Mouse (Mus musculus): ENCODE results near the gene Kctd2. TPM values are rescaled to one million over a fixed set of nuclear protein-coding genes. Genes with fewer than 3 reads are reported as not detected.
A peak's percentile ranks its signal among the peaks of the same experiment; 100 is the strongest.
"Not testable (repeated sequence)": the region's sequence is repeated elsewhere in the genome, so short reads cannot be mapped to it uniquely, and the experiment has no call there.

The Kctd2 gene
- total RNA-seq, 2 experiments from 2014 or later: 22.8 to 27.3 TPM

DNA sequence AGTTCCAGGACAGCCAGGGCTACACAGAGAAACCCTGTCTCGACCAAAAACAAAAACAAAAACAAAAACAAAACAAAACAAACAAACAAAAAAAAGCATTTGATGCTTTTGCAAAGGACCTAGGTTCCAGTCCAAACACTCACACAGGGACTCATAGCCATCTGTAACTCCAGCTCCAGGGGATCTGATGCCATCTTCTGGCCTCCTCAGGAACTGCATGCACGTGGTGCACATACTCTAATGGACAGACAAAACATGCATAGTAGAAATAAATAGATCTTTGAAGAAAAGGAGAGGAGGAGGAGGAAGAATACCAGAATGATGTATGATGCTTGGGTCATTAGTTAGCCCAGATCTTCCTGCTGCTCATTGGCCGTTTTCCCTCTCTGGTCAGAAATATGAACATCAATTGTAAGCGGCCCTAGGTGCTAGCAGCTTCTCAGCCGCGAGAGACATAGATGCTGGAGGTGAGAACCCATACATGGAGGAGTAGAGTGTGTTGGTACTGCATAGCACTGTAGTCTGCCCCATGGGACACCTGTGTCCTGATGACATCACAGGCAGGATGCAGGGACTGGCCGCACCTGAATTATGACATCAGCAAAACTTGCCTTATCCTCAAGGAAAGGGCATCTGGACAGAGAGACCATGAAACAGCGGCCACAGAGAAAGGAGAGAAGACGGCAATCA, 20.1 kb downstream of the Kctd2 start, which contains the start of gene Trim80:
TSS of gene Trim80 (plus strand) at position 640 of the 690 bp plus-strand sequence.
- no peak for DNase-seq

DNA sequence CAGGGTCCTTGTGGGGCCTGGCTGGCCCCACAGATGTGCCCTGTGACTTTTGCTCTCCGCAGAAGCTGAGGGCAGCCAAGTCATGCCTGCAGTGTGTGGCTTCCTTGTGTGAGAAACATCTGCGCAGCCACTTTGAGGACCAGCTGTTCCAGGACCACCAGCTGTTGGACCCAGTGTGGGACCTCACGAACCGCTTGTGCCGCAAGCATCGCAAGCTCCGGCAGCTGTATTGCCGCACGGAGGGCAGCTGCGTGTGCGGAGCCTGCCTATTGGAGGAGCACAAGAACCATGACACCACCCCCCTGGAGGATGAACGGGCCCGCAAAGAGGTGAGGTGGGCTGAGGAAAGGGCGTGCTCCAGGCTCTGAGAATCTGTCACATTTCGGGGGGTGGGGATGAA, 21.5 kb downstream of the Kctd2 start:
- DNase-seq: no peak

DNA sequence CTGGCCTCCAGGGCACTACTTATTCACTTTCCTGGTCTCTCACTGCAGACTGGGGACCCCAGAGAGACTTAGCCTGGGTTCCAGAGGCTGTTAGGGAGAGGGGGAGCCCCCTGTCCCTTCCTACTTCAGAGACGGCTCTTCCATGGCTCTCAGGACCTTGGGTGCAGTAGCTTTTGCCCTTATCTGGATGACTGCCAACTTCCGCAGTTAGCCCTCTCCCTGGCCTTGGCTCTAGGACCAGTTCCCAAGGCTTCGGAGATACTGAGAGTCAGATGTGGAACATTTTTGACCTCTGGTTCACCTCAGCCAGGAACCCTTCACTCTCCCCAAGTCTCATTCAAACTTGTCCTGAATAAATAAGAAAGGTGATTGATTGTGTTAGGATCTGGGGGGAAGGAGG, 27.0 kb downstream of the Kctd2 start:
- peak; percentile 66 for DNase-seq

DNA sequence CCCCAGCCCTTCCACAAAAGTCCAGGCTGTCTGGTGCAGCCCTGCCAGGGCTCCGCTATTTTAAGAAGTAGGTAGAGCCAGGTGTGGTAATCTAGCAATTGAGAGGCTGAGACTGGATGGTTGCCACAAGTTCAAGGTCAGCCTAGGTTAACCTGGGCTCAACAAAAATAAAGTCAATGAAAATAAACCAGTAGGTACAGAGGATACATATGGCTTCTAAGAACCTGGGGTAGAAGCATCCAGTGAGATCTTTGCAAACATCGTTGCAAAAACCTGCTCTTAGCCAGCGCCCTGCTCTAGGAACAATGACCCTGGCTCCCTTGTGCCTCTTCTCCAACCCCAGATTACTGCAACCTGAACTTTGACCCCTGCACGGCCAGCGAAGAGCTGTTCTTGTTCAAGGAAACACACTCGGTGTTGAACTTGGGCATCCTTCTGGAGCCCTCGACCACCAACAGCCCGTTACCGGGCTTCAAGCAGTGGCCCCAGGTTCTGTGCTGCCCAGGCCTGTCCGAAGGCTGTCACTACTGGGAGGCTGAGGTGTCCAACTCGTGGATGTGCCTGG, 27.5 kb downstream of the Kctd2 start:
- DNase-seq: peak; percentile 33

DNA sequence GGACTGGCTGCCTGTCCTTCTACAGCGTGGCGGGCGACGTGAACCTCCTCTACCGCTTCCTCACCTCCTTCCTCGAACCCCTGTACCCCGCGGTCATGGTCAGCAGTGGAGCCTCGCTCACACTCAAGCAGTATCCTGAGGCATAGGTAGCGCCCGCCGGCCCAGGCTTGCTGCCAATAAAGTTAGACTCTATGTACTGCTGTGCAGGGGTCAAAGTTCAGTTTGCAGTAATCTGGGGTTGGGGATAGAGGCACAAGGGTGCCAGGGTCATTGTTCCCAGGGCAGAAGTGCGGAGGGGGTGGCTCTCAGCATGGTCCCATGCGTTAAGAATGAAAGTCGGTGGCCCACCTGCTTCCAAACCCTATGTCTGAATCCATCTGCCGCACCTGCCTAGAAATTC, 28.1 kb downstream of the Kctd2 start:
- DNase-seq: no peak

DNA sequence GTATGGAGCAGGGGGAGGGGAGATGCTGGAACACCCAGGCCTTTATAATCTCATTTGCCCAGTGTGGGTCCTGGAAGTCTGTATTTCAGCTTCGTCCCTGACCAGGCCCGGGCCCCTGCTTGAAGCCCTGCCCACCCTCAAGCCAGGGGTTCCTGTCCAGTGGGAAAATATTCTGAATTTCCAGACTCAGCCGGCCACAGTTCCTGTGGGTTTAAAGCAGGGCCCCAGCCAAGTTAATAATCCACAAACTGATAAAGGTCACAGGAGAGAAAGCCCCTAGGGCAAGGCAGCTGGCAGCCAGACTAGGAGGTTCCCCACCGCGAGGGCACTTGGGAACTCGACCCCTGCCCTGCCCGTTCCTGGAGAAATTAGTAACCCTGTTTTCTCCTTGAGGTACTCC, 29.1 kb downstream of the Kctd2 start:
- DNase-seq: no peak

DNA sequence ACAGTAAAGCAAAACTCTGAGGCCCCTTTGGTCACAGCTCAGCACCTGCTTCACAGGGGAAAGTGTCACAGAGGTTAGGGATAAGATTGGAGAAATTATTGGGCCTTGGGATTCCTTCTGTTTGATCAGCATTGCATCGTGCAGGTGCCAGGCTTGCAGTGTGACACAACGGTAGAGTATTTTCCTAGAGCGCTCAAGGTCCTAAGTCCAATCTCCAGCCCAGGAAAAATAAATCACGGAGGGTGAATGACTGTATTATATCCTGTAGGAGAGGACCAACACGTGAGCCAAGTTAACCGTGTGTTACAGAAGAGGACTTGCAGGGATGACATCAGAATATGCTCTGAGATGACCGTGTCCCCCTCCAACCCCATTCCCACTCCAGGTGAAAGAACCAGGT, 30.2 kb downstream of the Kctd2 start:
- no peak for DNase-seq

DNA sequence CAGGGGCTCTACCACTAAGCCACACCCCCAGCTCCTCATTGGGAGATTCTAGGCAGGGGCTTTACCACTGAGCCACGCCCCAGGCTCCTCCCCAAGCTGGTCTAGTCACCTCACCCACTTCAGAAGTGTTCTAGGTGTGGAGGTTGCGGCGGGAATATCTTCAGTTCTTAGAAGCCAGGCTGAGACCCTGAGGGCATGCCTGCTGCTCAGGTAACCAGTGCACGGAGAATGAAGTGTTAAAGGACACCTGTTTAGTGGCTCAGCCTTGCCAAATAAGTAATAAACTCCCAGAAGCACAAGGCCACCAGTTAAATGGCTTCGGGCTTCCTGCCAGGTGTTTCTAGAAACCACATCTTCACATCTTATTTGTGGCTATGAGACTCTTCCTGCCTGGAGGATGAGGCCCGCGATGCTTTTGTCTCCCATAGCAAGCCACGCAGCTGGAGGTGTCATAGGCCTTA, 31.9 kb downstream of the Kctd2 start:
- DNase-seq: no peak

DNA sequence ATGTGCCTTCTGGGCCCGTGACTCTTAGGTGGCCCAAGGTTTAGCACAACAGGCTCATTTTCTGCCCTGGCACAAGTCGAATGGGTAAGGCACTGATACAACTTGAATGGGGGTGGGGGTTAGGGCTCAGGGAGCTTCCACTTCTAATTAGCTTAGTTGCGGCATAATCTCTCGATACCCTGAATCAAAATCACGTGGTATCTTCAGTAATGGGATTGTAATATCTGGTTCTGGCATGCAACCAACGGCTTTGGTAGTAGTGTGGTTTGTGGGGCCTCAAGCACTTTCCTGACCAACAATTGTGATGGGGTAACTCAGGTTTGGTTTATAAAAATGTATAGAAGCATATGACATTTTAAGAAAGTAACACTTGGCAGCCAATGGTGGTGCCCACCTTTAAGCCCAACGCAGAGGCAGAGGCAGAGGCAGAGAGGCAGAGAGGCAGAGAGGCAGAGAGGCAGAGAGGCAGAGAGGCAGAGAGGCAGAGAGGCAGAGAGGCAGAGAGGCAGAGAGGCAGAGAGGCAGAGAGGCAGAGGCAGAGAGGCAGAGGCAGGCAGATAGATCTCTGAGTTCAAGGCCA, 32.4 kb downstream of the Kctd2 start:
- DNase-seq: no peak

DNA sequence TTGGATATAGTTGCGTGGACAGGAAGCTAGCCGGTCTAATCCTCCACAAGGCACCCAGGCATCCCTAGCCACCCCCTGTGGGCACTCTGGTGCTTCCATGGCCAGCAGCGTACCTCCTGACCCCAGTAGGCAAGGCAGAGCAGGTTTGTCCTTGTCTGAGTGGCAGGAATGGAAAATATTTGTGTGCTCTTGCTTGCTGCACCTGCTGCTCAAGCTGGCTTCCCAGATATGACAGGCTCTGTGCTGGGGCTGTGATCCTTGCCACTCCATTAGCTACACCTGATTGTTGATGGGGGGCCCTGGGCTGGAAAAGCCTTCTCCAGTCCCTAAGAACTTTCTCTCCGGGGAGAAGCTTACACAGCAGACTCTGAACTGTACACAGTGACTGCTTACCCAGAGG, 33.4 kb downstream of the Kctd2 start:
- no peak for DNase-seq

DNA sequence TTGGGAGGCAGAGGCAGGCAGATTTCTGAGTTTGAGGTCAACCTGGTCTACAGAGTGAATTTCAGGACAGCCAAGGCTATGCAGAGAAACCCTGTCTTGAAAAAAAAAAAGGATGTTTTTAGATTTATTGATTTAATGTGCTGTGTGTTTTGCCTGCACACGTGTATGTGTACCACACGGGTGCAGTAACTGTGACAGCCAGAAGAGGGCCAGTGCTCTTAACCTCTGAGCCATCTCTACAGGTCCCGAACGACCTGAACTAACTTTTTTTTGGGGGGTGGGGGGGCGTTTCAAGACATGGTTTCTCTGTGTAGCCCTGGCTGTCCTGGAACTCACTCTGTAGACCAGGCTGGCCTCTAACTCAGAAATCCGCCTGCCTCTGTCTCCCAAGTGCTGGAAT, 34.9 kb downstream of the Kctd2 start:
- not testable (repeated sequence) for DNase-seq

DNA sequence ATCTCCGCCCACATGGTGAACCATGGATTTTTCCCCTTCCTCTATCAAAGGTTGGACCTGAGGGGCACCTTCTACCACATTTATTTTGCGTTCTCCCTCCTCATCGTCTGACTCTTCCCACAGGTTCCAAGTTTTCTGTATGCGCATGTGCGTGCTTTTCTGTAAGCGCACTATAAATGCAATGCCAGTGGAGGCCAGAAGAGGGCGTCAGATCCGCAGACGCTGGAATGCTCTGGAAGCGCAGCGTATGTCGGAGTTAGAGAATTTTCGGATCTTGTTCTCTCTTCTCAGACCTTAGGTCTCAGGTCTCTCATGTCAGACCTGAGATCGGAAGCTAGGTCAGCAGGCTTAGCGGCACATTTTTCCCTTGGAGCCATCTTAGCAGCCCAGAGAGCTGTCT, 35.7 kb downstream of the Kctd2 start:
- DNase-seq: no peak

DNA sequence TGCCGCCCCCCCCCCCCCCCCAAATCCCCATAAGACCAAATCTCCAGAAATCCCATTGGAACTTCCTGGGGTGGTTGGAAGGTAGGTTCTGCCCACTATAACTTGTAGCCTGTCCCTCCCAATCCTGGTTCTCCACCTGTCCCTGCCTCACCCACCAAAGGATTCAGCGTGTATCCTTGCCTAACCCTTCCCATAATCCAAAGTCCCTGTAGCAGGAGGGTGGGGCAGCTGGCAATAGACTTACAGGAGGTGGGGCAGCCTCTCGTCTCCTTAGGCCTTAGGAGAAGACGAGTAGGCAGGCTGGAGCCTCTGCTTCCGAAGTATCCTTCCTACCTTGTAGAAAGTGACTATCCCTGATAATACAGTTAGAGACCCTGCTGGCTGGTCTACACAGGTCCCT, 36.3 kb downstream of the Kctd2 start:
- DNase-seq: no peak

DNA sequence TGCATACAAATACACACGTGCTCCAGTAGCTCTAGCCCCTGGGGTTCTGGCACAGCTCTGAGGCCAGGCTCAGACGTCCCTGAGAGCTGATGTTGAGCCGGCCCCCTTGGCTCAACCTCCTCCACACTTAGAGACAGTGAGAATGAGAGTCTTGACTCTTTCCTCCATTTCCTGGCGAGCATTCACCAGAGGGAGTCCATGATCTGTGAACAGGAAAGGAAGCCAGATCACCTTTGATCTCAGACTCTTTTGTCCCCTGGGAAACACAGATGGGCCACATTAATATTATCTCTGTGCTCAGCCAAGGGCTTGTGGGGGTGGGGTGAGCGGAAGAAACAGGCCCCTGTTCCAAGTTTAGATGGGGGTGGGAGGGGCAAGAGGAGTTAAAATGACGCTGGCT, 37.5 kb downstream of the Kctd2 start:
- DNase-seq: no peak

DNA sequence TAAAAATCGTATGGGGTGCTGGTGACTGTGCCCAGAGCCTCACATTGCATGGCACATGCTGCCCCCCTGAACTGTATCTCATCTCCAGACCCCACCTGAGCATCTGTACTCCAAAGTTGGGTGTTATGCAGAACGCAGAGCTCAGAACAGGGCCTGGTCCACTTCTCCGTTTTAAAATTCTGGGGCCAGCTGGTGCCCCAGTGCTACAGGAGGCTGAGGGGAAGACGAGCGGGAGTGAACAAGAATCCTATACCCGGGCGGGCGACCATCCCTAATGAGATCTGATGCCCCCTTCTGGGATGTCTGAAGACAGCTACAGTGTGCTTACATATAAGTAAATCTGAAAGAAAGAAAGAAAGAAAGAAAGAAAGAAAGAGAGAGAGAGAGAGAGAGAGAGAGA, 41.0 kb downstream of the Kctd2 start:
- DNase-seq: no peak

DNA sequence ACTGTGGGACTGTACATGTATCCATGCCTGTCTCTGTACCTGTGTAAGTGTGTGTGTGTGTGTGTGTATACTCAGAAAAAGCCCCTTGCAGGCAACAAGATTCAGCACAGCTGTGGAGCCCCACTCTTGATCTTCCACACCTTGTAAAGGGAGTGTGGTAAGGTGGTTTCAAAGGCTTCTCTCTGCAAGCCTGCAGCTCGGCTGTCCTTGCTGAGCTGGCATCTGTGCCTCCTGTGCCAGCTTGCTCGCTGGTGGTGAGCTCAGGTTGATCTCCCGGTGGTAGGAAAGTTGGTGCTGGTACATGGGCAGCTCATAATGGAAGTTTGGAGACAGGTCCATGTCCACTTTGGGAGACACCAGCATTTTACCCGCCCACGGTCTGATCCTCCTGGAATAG, 41.9 kb downstream of the Kctd2 start:
- no peak for DNase-seq

DNA sequence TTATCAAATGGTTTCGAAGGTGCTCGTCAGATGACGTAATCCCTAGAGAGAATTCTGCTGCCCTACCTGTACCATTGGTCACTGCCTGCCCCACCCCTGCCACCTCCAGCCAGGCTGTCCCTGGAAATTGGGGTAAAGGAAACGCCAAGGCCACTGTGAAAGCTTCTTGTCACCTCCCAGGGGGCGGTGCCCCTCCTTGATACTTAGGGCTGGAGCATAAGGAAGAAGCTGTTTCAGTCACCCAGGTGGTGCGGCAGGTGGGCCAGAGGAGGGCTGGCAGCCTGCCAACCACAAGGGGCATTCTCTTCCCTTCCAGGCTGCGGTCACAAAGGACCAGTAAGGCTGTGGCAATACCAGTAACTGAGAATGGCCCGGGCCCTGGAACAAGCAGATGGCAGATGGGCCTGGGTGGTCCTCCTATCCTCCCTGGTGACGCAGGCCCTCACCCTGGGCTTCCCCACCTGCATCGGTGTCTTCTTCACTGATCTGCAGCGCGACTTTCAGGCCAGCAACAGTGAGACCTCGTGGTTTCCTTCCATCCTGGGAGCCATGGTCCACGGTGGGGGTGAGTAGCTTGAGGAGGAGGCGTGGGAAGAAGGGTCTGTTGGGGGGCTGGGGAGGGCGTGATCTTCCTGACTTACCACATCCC, 42.4 kb downstream of the Kctd2 start, which contains the start of gene Slc16a5:
TSS of gene Slc16a5 (plus strand) at position 232 of the 649 bp plus-strand sequence.
- DNase-seq: no peak

DNA sequence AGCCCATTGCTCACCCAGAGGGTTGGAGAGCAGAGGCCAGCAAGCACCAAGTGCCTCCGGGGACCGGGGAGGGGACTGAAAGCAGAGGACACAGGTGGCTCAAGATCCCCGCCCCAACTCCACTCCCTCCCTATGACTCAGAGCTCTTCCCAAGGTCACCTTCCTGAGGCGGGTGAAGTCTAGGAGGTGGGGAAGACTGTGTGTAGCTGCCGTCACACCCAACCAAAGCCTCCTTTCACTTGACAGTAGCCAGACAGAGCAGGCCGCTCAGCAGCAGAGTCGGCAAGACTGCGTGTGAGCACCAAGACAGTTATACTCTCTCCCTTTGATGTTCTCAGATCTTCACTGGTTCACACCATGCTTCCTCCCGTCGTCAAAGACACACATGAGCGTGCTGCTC, 43.5 kb downstream of the Kctd2 start:
- DNase-seq: no peak

DNA sequence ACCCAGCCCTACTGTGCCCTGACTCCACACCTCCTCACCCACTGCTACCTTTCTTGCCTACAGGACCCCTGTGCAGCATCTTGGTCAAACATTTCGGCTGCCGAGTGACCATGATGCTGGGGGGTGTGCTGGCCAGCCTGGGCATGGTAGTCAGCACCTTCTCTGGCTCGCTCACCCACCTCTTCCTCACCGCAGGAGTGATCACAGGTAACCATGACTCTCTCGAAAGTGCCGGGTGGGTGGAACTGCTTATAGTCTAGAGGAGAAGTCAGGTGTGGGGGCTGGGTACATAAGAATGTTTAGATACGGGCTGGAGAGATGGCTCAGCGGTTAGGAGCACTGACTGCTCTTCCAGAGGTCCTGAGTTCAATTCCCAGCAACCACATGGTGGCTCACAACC, 44.9 kb downstream of the Kctd2 start:
- DNase-seq: no peak

DNA sequence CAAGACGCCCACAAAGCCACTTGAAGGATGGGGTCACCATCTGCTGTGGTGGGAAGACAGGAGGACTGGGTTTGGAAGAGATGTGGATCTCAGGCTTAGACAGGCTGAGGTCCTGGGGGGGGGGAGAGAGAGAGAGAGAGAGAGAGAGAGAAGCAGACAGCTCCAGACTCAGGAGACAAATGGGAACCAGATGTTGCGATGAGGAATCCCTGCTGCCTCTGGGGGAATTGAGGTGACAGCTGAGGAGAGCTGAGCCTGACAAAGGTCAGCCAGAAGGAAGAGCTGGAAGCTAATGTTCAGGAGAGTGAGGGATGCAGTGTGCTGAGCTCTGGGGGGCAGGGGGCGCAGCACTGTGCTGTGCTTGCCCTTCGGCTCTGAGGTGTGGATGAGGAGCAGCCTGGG, 47.3 kb downstream of the Kctd2 start:
- DNase-seq: no peak

DNA sequence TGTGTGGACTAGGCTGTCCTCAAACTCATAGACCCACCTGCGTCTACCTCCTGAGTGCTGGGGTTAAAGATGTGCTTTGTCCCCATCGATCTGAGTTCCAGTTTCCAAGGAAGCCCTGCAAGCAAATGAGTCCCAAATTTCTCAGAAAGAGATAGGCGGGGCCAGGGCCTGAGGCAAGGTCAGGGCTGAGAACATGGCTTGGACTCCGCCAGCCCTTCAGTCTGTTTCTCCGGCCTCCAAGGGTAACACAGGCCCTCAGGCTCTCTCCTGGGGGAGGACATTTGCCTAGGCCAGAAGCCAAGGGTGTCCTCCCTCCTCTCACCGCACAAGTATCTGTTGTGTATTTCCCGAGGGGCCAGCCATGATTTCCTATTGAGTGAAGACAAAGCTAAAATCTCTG, 52.3 kb downstream of the Kctd2 start:
- no peak for DNase-seq

DNA sequence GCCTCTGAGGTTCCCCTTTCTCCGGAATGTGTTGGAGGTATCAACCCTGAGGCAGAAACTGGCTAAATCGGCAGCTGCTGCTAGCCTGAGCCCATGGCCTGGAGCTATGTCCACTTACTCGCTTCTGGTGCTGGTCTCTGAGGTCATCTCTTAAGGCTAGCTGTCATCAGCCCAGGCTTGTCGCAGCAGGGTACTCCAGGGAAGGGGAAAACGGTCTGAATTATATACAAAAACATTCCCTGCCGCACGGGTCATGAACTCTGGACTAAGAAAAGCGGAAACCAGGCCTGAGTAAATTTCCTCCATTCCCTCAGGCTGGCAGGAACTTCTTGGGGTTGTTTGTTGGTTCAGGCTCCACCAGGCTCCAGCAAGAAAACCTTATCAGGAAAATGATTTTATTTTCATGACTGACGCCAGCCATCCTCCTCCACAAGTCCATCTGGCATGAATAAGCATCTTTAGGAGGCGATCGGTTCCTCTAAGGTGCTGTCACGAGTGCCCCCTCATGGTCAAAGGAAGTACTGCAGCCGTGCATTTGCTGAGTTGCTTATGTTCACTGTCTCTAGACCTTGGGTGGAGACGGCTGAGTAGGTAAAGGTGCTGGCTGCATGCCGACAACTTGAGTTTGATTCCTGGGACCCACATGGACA, 53.8 kb downstream of the Kctd2 start:
- peak; percentile 96 for DNase-seq

All from heart, postnatal 4 days (tissue).